Mouse (Mus musculus) midbrain, embryonic 10.5 days (tissue): ENCODE measurements around the gene Lyzl4. TPM values are rescaled to one million over a fixed set of nuclear protein-coding genes. Genes with fewer than 3 reads are reported as not detected.

Source experiments
- DNase-seq: peaks from one replicate; pipeline ENCODE4 v3.0.0-alpha.2; 2017; ENCODE audit warnings: low spot score
- H3K27ac ChIP-seq: fragments of 300-500 bp; sonication (generic); replicated peaks from 2 replicates; pipeline ENCODE4 v1.5.1; 2016; ENCODE audit warnings: mild to moderate bottlenecking
- H3K27me3 ChIP-seq: fragments of 300-500 bp; sonication (generic); 2 replicates; pipeline ENCODE4 v1.6.1; 2016; ENCODE audit warnings: low read depth, mild to moderate bottlenecking; ENCODE audit not compliant: poor library complexity, severe bottlenecking
- H3K36me3 ChIP-seq: fragments of 300-500 bp; sonication (generic); 2 replicates; pipeline ENCODE4 v1.6.1; 2016; ENCODE audit warnings: mild to moderate bottlenecking, moderate library complexity
- H3K4me1 ChIP-seq: fragments of 300-500 bp; sonication (generic); 2 replicates; pipeline ENCODE4 v1.6.1; 2016
- H3K4me3 ChIP-seq: fragments of 300-500 bp; sonication (generic); 2 replicates; pipeline ENCODE4 v1.5.1; 2016; ENCODE audit warnings: mild to moderate bottlenecking, moderate library complexity
- H3K9me3 ChIP-seq: fragments of 300-500 bp; sonication (generic); replicated peaks from 2 replicates; pipeline ENCODE4 v1.6.1; 2016; ENCODE audit warnings: mild to moderate bottlenecking
- WGBS: fragments of 180-500 bp; shearing (Covaris S2); methylation state at CpG from one replicate; pipeline ENCODE4 v1.1.7; 2016; 5-methylcytosine and 5-hydroxymethylcytosine counted together
- polyA plus RNA-seq: library from polyadenylated mRNA; unstranded; fragments of >200 nt; fragmentation: Nextera tagmentation; extraction: Ambion mirVana; gene quantifications from 2 replicates; pipeline ENCODE4 v1.2.1, GENCODE M21; 2016

Lyzl4 gene
- polyA plus RNA-seq, 1 experiment from 2014 or later, result not detected

- 23% methylated on average over 7 of the region's 7 CpGs for WGBS
- Histone ChIP-seq H3K27me3 (peaks cover 49% of the 10 kb centered on the region), H3K27ac (no peak overlapping the region), H3K9me3 (no peaks in the 10 kb centered on the region), H3K4me1 (peaks cover 55% of the 10 kb centered on the region), H3K4me3 (no peak overlapping the region), H3K36me3 (no peaks in the 10 kb centered on the region)
- DNase-seq, result peak; percentile 58
These were observed 29.4 kb upstream of the Lyzl4 start for GRCm38 (mm10) chr9:121671300-121671699.

- Histone ChIP-seq H3K4me1 (peaks cover 51% of the 10 kb centered on the region), H3K27me3 (peaks cover 55% of the 10 kb centered on the region), H3K27ac (peak overlapping the region; percentile 61), H3K9me3 (no peaks in the 10 kb centered on the region), H3K36me3 (no peaks in the 10 kb centered on the region), H3K4me3 (peak overlapping the region; percentile 49)
- under 1% methylated on average over 28 of the region's 28 CpGs for WGBS
- peak; percentile 86 for DNase-seq
These were observed 27.5 kb upstream of the Lyzl4 start for GRCm38 (mm10) chr9:121669348-121669791.

GRCm38 (mm10) chr9:121667822-121668221 is 25.9 kb upstream of the Lyzl4 start:
- WGBS, result 78% methylated on average over 11 of the region's 11 CpGs
- H3K27me3 ChIP-seq, result peaks cover 55% of the 10 kb centered on the region

GRCm38 (mm10) chr9:121666957-121667630 is 25.2 kb upstream of the Lyzl4 start:
- no peak overlapping the region for H3K4me3 ChIP-seq
- H3K27me3 ChIP-seq, result peaks cover 55% of the 10 kb centered on the region
- peaks cover 47% of the 10 kb centered on the region for H3K4me1 ChIP-seq
- no peaks in the 10 kb centered on the region for H3K9me3 ChIP-seq
- DNase-seq, result no peak
- 85% methylated on average over 16 of the region's 16 CpGs for WGBS
- peak overlapping the region; percentile 43 for H3K27ac ChIP-seq
- no peaks in the 10 kb centered on the region for H3K36me3 ChIP-seq

More at GRCm38 (mm10) chr9:121667822-121668221, 25.9 kb upstream of the Lyzl4 start:
- no peaks in the 10 kb centered on the region for H3K9me3 ChIP-seq
- no peaks in the 10 kb centered on the region for H3K36me3 ChIP-seq
- no peak for DNase-seq
- peaks cover 51% of the 10 kb centered on the region for H3K4me1 ChIP-seq
- H3K4me3 ChIP-seq, result no peak overlapping the region
- H3K27ac ChIP-seq, result peak overlapping the region; percentile 43

GRCm38 (mm10) chr9:121664104-121664503 is 22.2 kb upstream of the Lyzl4 start:
- no peak for DNase-seq
- WGBS, result 87% methylated on average over 5 of the region's 5 CpGs

GRCm38 (mm10) chr9:121663467-121663866 is 21.6 kb upstream of the Lyzl4 start:
- Histone ChIP-seq H3K4me3 (no peak overlapping the region), H3K36me3 (no peaks in the 10 kb centered on the region), H3K27me3 (peaks cover 27% of the 10 kb centered on the region), H3K27ac (no peak overlapping the region), H3K9me3 (no peaks in the 10 kb centered on the region), H3K4me1 (peaks cover 13% of the 10 kb centered on the region; the same call in 1 of the 2 replicates)
- no peak for DNase-seq
- 78% methylated on average over 6 of the region's 6 CpGs for WGBS

More at GRCm38 (mm10) chr9:121664104-121664503, 22.2 kb upstream of the Lyzl4 start:
- no peaks in the 10 kb centered on the region for H3K36me3 ChIP-seq
- no peaks in the 10 kb centered on the region for H3K9me3 ChIP-seq
- H3K4me3 ChIP-seq, result no peak overlapping the region
- peaks cover 20% of the 10 kb centered on the region for H3K4me1 ChIP-seq
- H3K27ac ChIP-seq, result no peak overlapping the region
- peaks cover 34% of the 10 kb centered on the region for H3K27me3 ChIP-seq

GRCm38 (mm10) chr9:121659791-121660190 is 17.9 kb upstream of the Lyzl4 start:
- H3K27me3 ChIP-seq, result no peaks in the 10 kb centered on the region
- no peaks in the 10 kb centered on the region for H3K4me1 ChIP-seq
- 79% methylated on average over 7 of the region's 7 CpGs for WGBS
- no peaks in the 10 kb centered on the region for H3K36me3 ChIP-seq
- DNase-seq, result no peak
- no peak overlapping the region for H3K27ac ChIP-seq
- H3K4me3 ChIP-seq, result no peak overlapping the region
- H3K9me3 ChIP-seq, result no peaks in the 10 kb centered on the region

- WGBS, result 87% methylated on average over 7 of the region's 7 CpGs
- no peaks in the 10 kb centered on the region for H3K27me3 ChIP-seq
- no peak overlapping the region for H3K27ac ChIP-seq
- H3K4me3 ChIP-seq, result no peak overlapping the region
- no peaks in the 10 kb centered on the region for H3K36me3 ChIP-seq
- no peak for DNase-seq
- H3K9me3 ChIP-seq, result no peaks in the 10 kb centered on the region
- no peaks in the 10 kb centered on the region for H3K4me1 ChIP-seq
These were observed 16.4 kb upstream of the Lyzl4 start for GRCm38 (mm10) chr9:121658248-121658647.

- WGBS, result 81% methylated on average over 13 of the region's 13 CpGs
- Histone ChIP-seq H3K4me1 (no peaks in the 10 kb centered on the region), H3K36me3 (no peaks in the 10 kb centered on the region), H3K27ac (no peak overlapping the region), H3K4me3 (no peak overlapping the region), H3K27me3 (no peaks in the 10 kb centered on the region), H3K9me3 (no peaks in the 10 kb centered on the region)
- no peak for DNase-seq
These were observed 15.2 kb upstream of the Lyzl4 start for GRCm38 (mm10) chr9:121657143-121657542.

- Histone ChIP-seq H3K27me3 (no peaks in the 10 kb centered on the region), H3K9me3 (no peaks in the 10 kb centered on the region), H3K4me3 (no peak overlapping the region), H3K27ac (no peak overlapping the region), H3K4me1 (no peaks in the 10 kb centered on the region), H3K36me3 (no peaks in the 10 kb centered on the region)
- DNase-seq, result no peak
- 87% methylated on average over 5 of the region's 5 CpGs for WGBS
These were observed 14.4 kb upstream of the Lyzl4 start for GRCm38 (mm10) chr9:121656322-121656721.

GRCm38 (mm10) chr9:121653668-121654067 is 11.8 kb upstream of the Lyzl4 start:
- Histone ChIP-seq H3K4me3 (no peak overlapping the region), H3K4me1 (no peaks in the 10 kb centered on the region), H3K27me3 (no peaks in the 10 kb centered on the region), H3K9me3 (no peaks in the 10 kb centered on the region), H3K27ac (no peak overlapping the region), H3K36me3 (no peaks in the 10 kb centered on the region)
- DNase-seq, result no peak
- WGBS, result 89% methylated on average over 10 of the region's 10 CpGs

GRCm38 (mm10) chr9:121647026-121647425 is 5.1 kb upstream of the Lyzl4 start:
- Histone ChIP-seq H3K36me3 (no peaks in the 10 kb centered on the region), H3K27ac (no peak overlapping the region), H3K4me1 (peaks cover 14% of the 10 kb centered on the region), H3K9me3 (no peaks in the 10 kb centered on the region), H3K4me3 (no peak overlapping the region), H3K27me3 (peaks cover 43% of the 10 kb centered on the region)
- DNase-seq, result no peak
- 76% methylated on average over 7 of the region's 7 CpGs for WGBS

GRCm38 (mm10) chr9:121644855-121645254 is 3.0 kb upstream of the Lyzl4 start:
- no peak for DNase-seq
- Histone ChIP-seq H3K36me3 (no peaks in the 10 kb centered on the region), H3K9me3 (no peaks in the 10 kb centered on the region), H3K27ac (no peak overlapping the region), H3K27me3 (peaks cover 65% of the 10 kb centered on the region), H3K4me1 (peaks cover 24% of the 10 kb centered on the region), H3K4me3 (no peak overlapping the region)
- 82% methylated on average over 3 of the region's 3 CpGs for WGBS
